Mouse (Mus musculus): ENCODE data around the gene P4htm. TPM values are rescaled to one million over a fixed set of nuclear protein-coding genes. Genes with fewer than 3 reads are reported as not detected.
A peak's percentile ranks its signal among the peaks of the same experiment; 100 is the strongest.

P4htm gene
- 19.2 and 23.1 TPM in 2 replicates for polyA plus RNA-seq (2015; fragmentation: Nextera tagmentation; extraction: Ambion mirVana)

GRCm38 (mm10) chr9:108596998-108597764 is at the start of gene P4htm:
Gene P4htm, minus strand, starts transcription at chr9:108597667.
- peak within 1 kb of the TSS; percentile 68 for H3K4me3 ChIP-seq
- peak; percentile 85 for ATAC-seq (replicated peaks)
- no peaks in the 10 kb centered on the region for H3K36me3 ChIP-seq
- under 1% methylated on average over 69 of the region's 69 CpGs for WGBS
- peaks cover 14% of the 10 kb centered on the region for H3K4me1 ChIP-seq
- peak within 1 kb of the TSS; percentile 61 for H3K27ac ChIP-seq (replicated peaks)
- no peaks in the 10 kb centered on the region for H3K9me3 ChIP-seq
- peak within 1 kb of the TSS; percentile 93 for H3K4me2 ChIP-seq (replicated peaks)
- peak within 1 kb of the TSS; percentile 73 for H3K9ac ChIP-seq (replicated peaks)
- no peaks in the 10 kb centered on the region for H3K27me3 ChIP-seq

GRCm38 (mm10) chr9:108639825-108640224 is 42.4 kb upstream of the P4htm start:
- Histone ChIP-seq H3K9me3 (no peaks in the 10 kb centered on the region), H3K36me3 (peaks cover 18% of the 10 kb centered on the region; the same call in 1 of the 2 replicates), H3K9ac (replicated peaks) (no peak overlapping the region), H3K27me3 (no peaks in the 10 kb centered on the region), H3K27ac (replicated peaks) (no peak overlapping the region), H3K4me1 (no peaks in the 10 kb centered on the region), H3K4me3 (no peak overlapping the region), H3K4me2 (replicated peaks) (no peak overlapping the region)
- WGBS: 93% methylated on average over 2 of the region's 2 CpGs
- no peak for ATAC-seq (replicated peaks)

- H3K4me1 ChIP-seq: no peaks in the 10 kb centered on the region
- H3K4me3 ChIP-seq: no peak overlapping the region
- no peak overlapping the region for H3K9ac ChIP-seq (replicated peaks)
- H3K36me3 ChIP-seq: peaks cover 9% of the 10 kb centered on the region; the same call in 1 of the 2 replicates
- no peaks in the 10 kb centered on the region for H3K27me3 ChIP-seq
- no peak overlapping the region for H3K4me2 ChIP-seq (replicated peaks)
- 83% methylated on average over 2 of the region's 2 CpGs for WGBS
- ATAC-seq (replicated peaks): no peak
- H3K27ac ChIP-seq (replicated peaks): no peak overlapping the region
- no peaks in the 10 kb centered on the region for H3K9me3 ChIP-seq
Measured at GRCm38 (mm10) chr9:108635415-108635814, 37.9 kb upstream of the P4htm start.

GRCm38 (mm10) chr9:108633846-108634245 is 36.4 kb upstream of the P4htm start:
- H3K9me3 ChIP-seq: no peaks in the 10 kb centered on the region
- no peak overlapping the region for H3K4me2 ChIP-seq (replicated peaks)
- no peaks in the 10 kb centered on the region for H3K4me1 ChIP-seq
- no peak overlapping the region for H3K9ac ChIP-seq (replicated peaks)
- ATAC-seq (replicated peaks): no peak
- no peaks in the 10 kb centered on the region for H3K27me3 ChIP-seq
- H3K27ac ChIP-seq (replicated peaks): no peak overlapping the region
- H3K36me3 ChIP-seq: peaks cover 3% of the 10 kb centered on the region
- H3K4me3 ChIP-seq: no peak overlapping the region
- 70% methylated on average over 2 of the region's 2 CpGs for WGBS

GRCm38 (mm10) chr9:108632375-108632774 is 34.9 kb upstream of the P4htm start:
- Histone ChIP-seq H3K4me2 (replicated peaks) (no peak overlapping the region), H3K27ac (replicated peaks) (no peak overlapping the region), H3K4me3 (no peak overlapping the region), H3K9ac (replicated peaks) (no peak overlapping the region), H3K36me3 (peaks cover 3% of the 10 kb centered on the region), H3K4me1 (no peaks in the 10 kb centered on the region), H3K9me3 (no peaks in the 10 kb centered on the region), H3K27me3 (no peaks in the 10 kb centered on the region)
- 80% methylated on average over 5 of the region's 5 CpGs for WGBS
- ATAC-seq (replicated peaks): no peak

GRCm38 (mm10) chr9:108631631-108632256 is 34.3 kb upstream of the P4htm start:
- Histone ChIP-seq H3K9me3 (no peaks in the 10 kb centered on the region), H3K27me3 (no peaks in the 10 kb centered on the region), H3K27ac (replicated peaks) (no peak overlapping the region), H3K4me1 (no peaks in the 10 kb centered on the region), H3K36me3 (peaks cover 3% of the 10 kb centered on the region), H3K4me2 (replicated peaks) (no peak overlapping the region), H3K9ac (replicated peaks) (no peak overlapping the region), H3K4me3 (no peak overlapping the region)
- ATAC-seq (replicated peaks): no peak
- WGBS: 93% methylated on average over 5 of the region's 5 CpGs

- no peak for ATAC-seq (replicated peaks)
- no peak overlapping the region for H3K4me2 ChIP-seq (replicated peaks)
- H3K27ac ChIP-seq (replicated peaks): no peak overlapping the region
- no peaks in the 10 kb centered on the region for H3K4me1 ChIP-seq
- no peaks in the 10 kb centered on the region for H3K9me3 ChIP-seq
- H3K9ac ChIP-seq (replicated peaks): no peak overlapping the region
- 87% methylated on average over 1 of the region's 1 CpGs for WGBS
- H3K4me3 ChIP-seq: no peak overlapping the region
- peaks cover 3% of the 10 kb centered on the region for H3K36me3 ChIP-seq
- no peaks in the 10 kb centered on the region for H3K27me3 ChIP-seq
Measured at GRCm38 (mm10) chr9:108630683-108631082, 33.2 kb upstream of the P4htm start.

GRCm38 (mm10) chr9:108628141-108628540 is 30.7 kb upstream of the P4htm start:
- no peak overlapping the region for H3K4me2 ChIP-seq (replicated peaks)
- H3K9me3 ChIP-seq: no peaks in the 10 kb centered on the region
- H3K9ac ChIP-seq (replicated peaks): no peak overlapping the region
- no peak for ATAC-seq (replicated peaks)
- H3K27ac ChIP-seq (replicated peaks): no peak overlapping the region
- peaks cover 3% of the 10 kb centered on the region for H3K36me3 ChIP-seq
- no peak overlapping the region for H3K4me3 ChIP-seq
- H3K4me1 ChIP-seq: no peaks in the 10 kb centered on the region
- H3K27me3 ChIP-seq: no peaks in the 10 kb centered on the region
- 88% methylated on average over 4 of the region's 4 CpGs for WGBS

GRCm38 (mm10) chr9:108626498-108626897 is 29.0 kb upstream of the P4htm start:
- H3K27me3 ChIP-seq: no peaks in the 10 kb centered on the region
- ATAC-seq (replicated peaks): no peak
- peaks cover 3% of the 10 kb centered on the region; the same call in 1 of the 2 replicates for H3K36me3 ChIP-seq
- 64% methylated on average over 2 of the region's 2 CpGs for WGBS
- H3K4me3 ChIP-seq: no peak overlapping the region
- H3K9me3 ChIP-seq: no peaks in the 10 kb centered on the region
- H3K4me1 ChIP-seq: no peaks in the 10 kb centered on the region
- no peak overlapping the region for H3K9ac ChIP-seq (replicated peaks)
- H3K27ac ChIP-seq (replicated peaks): no peak overlapping the region
- no peak overlapping the region for H3K4me2 ChIP-seq (replicated peaks)

- H3K4me2 ChIP-seq (replicated peaks): no peak overlapping the region
Measured at GRCm38 (mm10) chr9:108617301-108617700, 19.8 kb upstream of the P4htm start.

GRCm38 (mm10) chr9:108611488-108611887 is 14.0 kb upstream of the P4htm start:
- H3K9me3 ChIP-seq: no peaks in the 10 kb centered on the region
- H3K4me1 ChIP-seq: no peaks in the 10 kb centered on the region
- peaks cover 93% of the 10 kb centered on the region for H3K36me3 ChIP-seq
- no peak for ATAC-seq (replicated peaks)
- no peak overlapping the region for H3K4me3 ChIP-seq
- no peak overlapping the region for H3K4me2 ChIP-seq (replicated peaks)
- no peak overlapping the region for H3K9ac ChIP-seq (replicated peaks)
- 96% methylated on average over 10 of the region's 10 CpGs for WGBS
- H3K27me3 ChIP-seq: no peaks in the 10 kb centered on the region
- no peak overlapping the region for H3K27ac ChIP-seq (replicated peaks)

More at GRCm38 (mm10) chr9:108617301-108617700, 19.8 kb upstream of the P4htm start:
- H3K4me3 ChIP-seq: no peak overlapping the region
- no peak overlapping the region for H3K9ac ChIP-seq (replicated peaks)
- peaks cover 52% of the 10 kb centered on the region for H3K36me3 ChIP-seq
- 84% methylated on average over 1 of the region's 1 CpGs for WGBS
- H3K9me3 ChIP-seq: no peaks in the 10 kb centered on the region
- no peaks in the 10 kb centered on the region for H3K4me1 ChIP-seq
- no peak for ATAC-seq (replicated peaks)
- no peaks in the 10 kb centered on the region for H3K27me3 ChIP-seq
- no peak overlapping the region for H3K27ac ChIP-seq (replicated peaks)

GRCm38 (mm10) chr9:108608889-108609288 is 11.4 kb upstream of the P4htm start:
- Histone ChIP-seq H3K27ac (replicated peaks) (no peak overlapping the region), H3K9ac (replicated peaks) (no peak overlapping the region), H3K9me3 (no peaks in the 10 kb centered on the region), H3K4me2 (replicated peaks) (no peak overlapping the region), H3K27me3 (no peaks in the 10 kb centered on the region), H3K4me1 (no peaks in the 10 kb centered on the region), H3K36me3 (peaks cover 96% of the 10 kb centered on the region), H3K4me3 (no peak overlapping the region)
- WGBS: 92% methylated on average over 4 of the region's 4 CpGs
- ATAC-seq (replicated peaks): no peak

Data from forebrain, embryonic 15.5 days (tissue).